Mouse (Mus musculus): Measurements from ENCODE around the gene 1700025G04Rik. TPM values are rescaled to one million over a fixed set of nuclear protein-coding genes. Genes with fewer than 3 reads are reported as not detected.

1700025G04Rik gene
- total RNA-seq (2014; fragmentation: Nextera tagmentation) (not detected in 2 replicates), total RNA-seq (2017) (0.12 and 0.16 TPM in 2 replicates), polyA plus RNA-seq (2012) (not detected in 2 replicates)

GRCm38 (mm10) chr1:152090018-152090553, at the start of gene 1700025G04Rik:
TSS of gene 1700025G04Rik (minus strand) at chr1:152090125.
- TF ChIP-seq CTCF (IDR thresholded peaks at IDR 0.05; ENCODE audit: low read depth, low read length) (no peak), TAL1 (conservative IDR thresholded peaks at IDR 0.05; ENCODE audit: low read depth, low read length) (no peak), GATA1 (IDR thresholded peaks at IDR 0.05; ENCODE audit: borderline replicate concordance, low read length) (no peak), GATA2 (IDR thresholded peaks at IDR 0.05; ENCODE audit: borderline replicate concordance, low read depth, low read length) (no peak), POLR2AphosphoS5 (IDR thresholded peaks at IDR 0.05; ENCODE audit: insufficient replicate concordance, low read depth, low read length) (no peak)
- Histone ChIP-seq H3K9me3 (replicated peaks) (peaks cover 56% of the 10 kb centered on the region), H3K4me1 (ENCODE audit: insufficient read depth, low read depth, low read length) (no peaks in the 10 kb centered on the region), H3K36me3 (replicated peaks) (no peaks in the 10 kb centered on the region), H3K27me3 (ENCODE audit: insufficient read depth, low read length) (no peaks in the 10 kb centered on the region), H3K4me3 (ENCODE audit: low read depth, low read length) (no peak within 1 kb of the TSS; the same call in 1 of the 2 replicates)
- no peak for ATAC-seq (ENCODE audit: extremely low read depth, insufficient number of reproducible peaks, low FRiP score, poor library complexity, severe bottlenecking)
- no peak for DNase-seq (ENCODE audit: low spot score)

- no peak overlapping the region for H3K4me3 ChIP-seq (ENCODE audit: low read depth, low read length)
- no peak for DNase-seq (ENCODE audit: low spot score)
- H3K9me3 ChIP-seq (replicated peaks) = peaks cover 24% of the 10 kb centered on the region
- TF ChIP-seq POLR2AphosphoS5 (IDR thresholded peaks at IDR 0.05; ENCODE audit: insufficient replicate concordance, low read depth, low read length) (no peak), GATA1 (IDR thresholded peaks at IDR 0.05; ENCODE audit: borderline replicate concordance, low read length) (no peak), TAL1 (conservative IDR thresholded peaks at IDR 0.05; ENCODE audit: low read depth, low read length) (no peak), GATA2 (IDR thresholded peaks at IDR 0.05; ENCODE audit: borderline replicate concordance, low read depth, low read length) (no peak), CTCF (IDR thresholded peaks at IDR 0.05; ENCODE audit: low read depth, low read length) (no peak)
- no peak for ATAC-seq (ENCODE audit: extremely low read depth, insufficient number of reproducible peaks, low FRiP score, poor library complexity, severe bottlenecking)
- H3K36me3 ChIP-seq (replicated peaks) = no peaks in the 10 kb centered on the region
- no peaks in the 10 kb centered on the region for H3K27me3 ChIP-seq (ENCODE audit: insufficient read depth, low read length)
- no peaks in the 10 kb centered on the region for H3K4me1 ChIP-seq (ENCODE audit: insufficient read depth, low read depth, low read length)
These were observed 49.6 kb upstream of the 1700025G04Rik start for GRCm38 (mm10) chr1:152139496-152139895.

- ATAC-seq (ENCODE audit: extremely low read depth, insufficient number of reproducible peaks, low FRiP score, poor library complexity, severe bottlenecking) (no peak), DNase-seq (ENCODE audit: low spot score) (no peak)
- Histone ChIP-seq H3K27me3 (ENCODE audit: insufficient read depth, low read length) (no peaks in the 10 kb centered on the region), H3K36me3 (replicated peaks) (no peaks in the 10 kb centered on the region), H3K9me3 (replicated peaks) (peaks cover 35% of the 10 kb centered on the region), H3K4me1 (ENCODE audit: insufficient read depth, low read depth, low read length) (no peaks in the 10 kb centered on the region), H3K4me3 (ENCODE audit: low read depth, low read length) (no peak overlapping the region)
- TF ChIP-seq GATA2 (IDR thresholded peaks at IDR 0.05; ENCODE audit: borderline replicate concordance, low read depth, low read length) = no peak
- TF ChIP-seq GATA1 (IDR thresholded peaks at IDR 0.05; ENCODE audit: borderline replicate concordance, low read length) = no peak
- TF ChIP-seq CTCF (IDR thresholded peaks at IDR 0.05; ENCODE audit: low read depth, low read length) = no peak
- no peak for TF ChIP-seq POLR2AphosphoS5 (IDR thresholded peaks at IDR 0.05; ENCODE audit: insufficient replicate concordance, low read depth, low read length)
- TF ChIP-seq TAL1 (conservative IDR thresholded peaks at IDR 0.05; ENCODE audit: low read depth, low read length) = no peak
These were observed 40.3 kb upstream of the 1700025G04Rik start for GRCm38 (mm10) chr1:152130029-152130727.

GRCm38 (mm10) chr1:152125451-152125850, 35.5 kb upstream of the 1700025G04Rik start:
- ATAC-seq (ENCODE audit: extremely low read depth, insufficient number of reproducible peaks, low FRiP score, poor library complexity, severe bottlenecking) = no peak
- Histone ChIP-seq H3K27me3 (ENCODE audit: insufficient read depth, low read length) (no peaks in the 10 kb centered on the region), H3K4me3 (ENCODE audit: low read depth, low read length) (no peak overlapping the region), H3K4me1 (ENCODE audit: insufficient read depth, low read depth, low read length) (no peaks in the 10 kb centered on the region), H3K9me3 (replicated peaks) (peaks cover 47% of the 10 kb centered on the region), H3K36me3 (replicated peaks) (no peaks in the 10 kb centered on the region)
- DNase-seq (ENCODE audit: low spot score) = no peak
- TF ChIP-seq GATA1 (IDR thresholded peaks at IDR 0.05; ENCODE audit: borderline replicate concordance, low read length) (no peak), TAL1 (conservative IDR thresholded peaks at IDR 0.05; ENCODE audit: low read depth, low read length) (no peak), POLR2AphosphoS5 (IDR thresholded peaks at IDR 0.05; ENCODE audit: insufficient replicate concordance, low read depth, low read length) (no peak), CTCF (IDR thresholded peaks at IDR 0.05; ENCODE audit: low read depth, low read length) (no peak), GATA2 (IDR thresholded peaks at IDR 0.05; ENCODE audit: borderline replicate concordance, low read depth, low read length) (no peak)

GRCm38 (mm10) chr1:152110123-152110522, 20.2 kb upstream of the 1700025G04Rik start:
- Histone ChIP-seq H3K36me3 (replicated peaks) (no peaks in the 10 kb centered on the region), H3K4me1 (ENCODE audit: insufficient read depth, low read depth, low read length) (no peaks in the 10 kb centered on the region), H3K9me3 (replicated peaks) (peaks cover 32% of the 10 kb centered on the region), H3K27me3 (ENCODE audit: insufficient read depth, low read length) (no peaks in the 10 kb centered on the region), H3K4me3 (ENCODE audit: low read depth, low read length) (no peak overlapping the region)
- no peak for TF ChIP-seq GATA1 (IDR thresholded peaks at IDR 0.05; ENCODE audit: borderline replicate concordance, low read length)
- no peak for TF ChIP-seq CTCF (IDR thresholded peaks at IDR 0.05; ENCODE audit: low read depth, low read length)
- TF ChIP-seq TAL1 (conservative IDR thresholded peaks at IDR 0.05; ENCODE audit: low read depth, low read length) = no peak
- TF ChIP-seq GATA2 (IDR thresholded peaks at IDR 0.05; ENCODE audit: borderline replicate concordance, low read depth, low read length) = no peak
- TF ChIP-seq POLR2AphosphoS5 (IDR thresholded peaks at IDR 0.05; ENCODE audit: insufficient replicate concordance, low read depth, low read length) = no peak
- DNase-seq (ENCODE audit: low spot score) (no peak), ATAC-seq (ENCODE audit: extremely low read depth, insufficient number of reproducible peaks, low FRiP score, poor library complexity, severe bottlenecking) (no peak)

GRCm38 (mm10) chr1:152106136-152106535, 16.2 kb upstream of the 1700025G04Rik start:
- TF ChIP-seq CTCF (IDR thresholded peaks at IDR 0.05; ENCODE audit: low read depth, low read length) (no peak), POLR2AphosphoS5 (IDR thresholded peaks at IDR 0.05; ENCODE audit: insufficient replicate concordance, low read depth, low read length) (no peak), TAL1 (conservative IDR thresholded peaks at IDR 0.05; ENCODE audit: low read depth, low read length) (no peak)
- no peak for ATAC-seq (ENCODE audit: extremely low read depth, insufficient number of reproducible peaks, low FRiP score, poor library complexity, severe bottlenecking)
- no peaks in the 10 kb centered on the region for H3K27me3 ChIP-seq (ENCODE audit: insufficient read depth, low read length)

More at GRCm38 (mm10) chr1:152106136-152106535, 16.2 kb upstream of the 1700025G04Rik start:
- Histone ChIP-seq H3K4me1 (ENCODE audit: insufficient read depth, low read depth, low read length) (no peaks in the 10 kb centered on the region), H3K4me3 (ENCODE audit: low read depth, low read length) (no peak overlapping the region), H3K36me3 (replicated peaks) (no peaks in the 10 kb centered on the region), H3K9me3 (replicated peaks) (peaks cover 32% of the 10 kb centered on the region)
- DNase-seq (ENCODE audit: low spot score) = no peak

All from G1E (cell line).